Mouse (Mus musculus): ENCODE data around the gene Lpar3. TPM values are rescaled to one million over a fixed set of nuclear protein-coding genes. Genes with fewer than 3 reads are reported as not detected.

Gene Lpar3
- polyA plus RNA-seq, 1 experiment = 0.01 TPM

- TF ChIP-seq GATA1 (IDR thresholded peaks at IDR 0.05; ENCODE audit: low read length) = no peak
- H3K27me3 ChIP-seq (ENCODE audit: control insufficient read depth) = no peaks in the 10 kb centered on the region; the same call in 1 of the 2 replicates
- no peaks in the 10 kb centered on the region for H3K4me1 ChIP-seq (ENCODE audit: control insufficient read depth)
- no peaks in the 10 kb centered on the region for H3K36me3 ChIP-seq (ENCODE audit: control insufficient read depth)
- H3K9me3 ChIP-seq (ENCODE audit: control insufficient read depth, low read length) = no peaks in the 10 kb centered on the region
- H3K4me3 ChIP-seq (replicated peaks) = no peak overlapping the region
Measured at GRCm38 (mm10) chr3:146278195-146279140, 57.7 kb downstream of the Lpar3 start.

- Histone ChIP-seq H3K36me3 (ENCODE audit: control insufficient read depth) (no peaks in the 10 kb centered on the region), H3K4me1 (ENCODE audit: control insufficient read depth) (no peaks in the 10 kb centered on the region), H3K9me3 (ENCODE audit: control insufficient read depth, low read length) (no peaks in the 10 kb centered on the region), H3K4me3 (replicated peaks) (no peak overlapping the region), H3K27me3 (ENCODE audit: control insufficient read depth) (no peaks in the 10 kb centered on the region)
- TF ChIP-seq TAL1 (IDR thresholded peaks at IDR 0.05; ENCODE audit: low read length) (no peak), GATA1 (IDR thresholded peaks at IDR 0.05; ENCODE audit: low read length) (no peak)
Measured at GRCm38 (mm10) chr3:146283732-146284361, 63.1 kb downstream of the Lpar3 start.

- Histone ChIP-seq H3K27me3 (ENCODE audit: control insufficient read depth) (no peaks in the 10 kb centered on the region), H3K4me3 (replicated peaks) (no peak overlapping the region), H3K4me1 (ENCODE audit: control insufficient read depth) (no peaks in the 10 kb centered on the region), H3K9me3 (ENCODE audit: control insufficient read depth, low read length) (no peaks in the 10 kb centered on the region), H3K36me3 (ENCODE audit: control insufficient read depth) (no peaks in the 10 kb centered on the region)
- TF ChIP-seq TAL1 (IDR thresholded peaks at IDR 0.05; ENCODE audit: low read length) = no peak
- no peak for TF ChIP-seq GATA1 (IDR thresholded peaks at IDR 0.05; ENCODE audit: low read length)
Measured at GRCm38 (mm10) chr3:146286118-146286517, 65.4 kb downstream of the Lpar3 start.

GRCm38 (mm10) chr3:146291928-146292327 is 71.2 kb downstream of the Lpar3 start:
- Histone ChIP-seq H3K27me3 (ENCODE audit: control insufficient read depth) (no peaks in the 10 kb centered on the region), H3K9me3 (ENCODE audit: control insufficient read depth, low read length) (no peaks in the 10 kb centered on the region), H3K4me3 (replicated peaks) (no peak overlapping the region), H3K36me3 (ENCODE audit: control insufficient read depth) (no peaks in the 10 kb centered on the region), H3K4me1 (ENCODE audit: control insufficient read depth) (no peaks in the 10 kb centered on the region)
- TF ChIP-seq TAL1 (IDR thresholded peaks at IDR 0.05; ENCODE audit: low read length) (no peak), GATA1 (IDR thresholded peaks at IDR 0.05; ENCODE audit: low read length) (no peak)

GRCm38 (mm10) chr3:146292515-146292914 is 71.8 kb downstream of the Lpar3 start:
- Histone ChIP-seq H3K4me1 (ENCODE audit: control insufficient read depth) (no peaks in the 10 kb centered on the region), H3K4me3 (replicated peaks) (no peak overlapping the region), H3K9me3 (ENCODE audit: control insufficient read depth, low read length) (no peaks in the 10 kb centered on the region), H3K27me3 (ENCODE audit: control insufficient read depth) (no peaks in the 10 kb centered on the region), H3K36me3 (ENCODE audit: control insufficient read depth) (no peaks in the 10 kb centered on the region)
- no peak for TF ChIP-seq GATA1 (IDR thresholded peaks at IDR 0.05; ENCODE audit: low read length)
- TF ChIP-seq TAL1 (IDR thresholded peaks at IDR 0.05; ENCODE audit: low read length) = no peak

GRCm38 (mm10) chr3:146302451-146302850 is 81.7 kb downstream of the Lpar3 start:
- H3K4me1 ChIP-seq (ENCODE audit: control insufficient read depth) = no peaks in the 10 kb centered on the region
- no peaks in the 10 kb centered on the region for H3K36me3 ChIP-seq (ENCODE audit: control insufficient read depth)
- no peaks in the 10 kb centered on the region for H3K27me3 ChIP-seq (ENCODE audit: control insufficient read depth)
- no peak for TF ChIP-seq GATA1 (IDR thresholded peaks at IDR 0.05; ENCODE audit: low read length)
- no peak for TF ChIP-seq TAL1 (IDR thresholded peaks at IDR 0.05; ENCODE audit: low read length)
- H3K4me3 ChIP-seq (replicated peaks) = no peak overlapping the region
- H3K9me3 ChIP-seq (ENCODE audit: control insufficient read depth, low read length) = no peaks in the 10 kb centered on the region

- no peaks in the 10 kb centered on the region for H3K4me1 ChIP-seq (ENCODE audit: control insufficient read depth)
- no peaks in the 10 kb centered on the region for H3K9me3 ChIP-seq (ENCODE audit: control insufficient read depth, low read length)
- TF ChIP-seq GATA1 (IDR thresholded peaks at IDR 0.05; ENCODE audit: low read length) (no peak), TAL1 (IDR thresholded peaks at IDR 0.05; ENCODE audit: low read length) (no peak)
- H3K4me3 ChIP-seq (replicated peaks) = no peak overlapping the region
- H3K36me3 ChIP-seq (ENCODE audit: control insufficient read depth) = no peaks in the 10 kb centered on the region
- H3K27me3 ChIP-seq (ENCODE audit: control insufficient read depth) = no peaks in the 10 kb centered on the region
Measured at GRCm38 (mm10) chr3:146303194-146303593, 82.4 kb downstream of the Lpar3 start.

GRCm38 (mm10) chr3:146304556-146305405 is 84.0 kb downstream of the Lpar3 start:
- TF ChIP-seq GATA1 (IDR thresholded peaks at IDR 0.05; ENCODE audit: low read length) = no peak
- TF ChIP-seq TAL1 (IDR thresholded peaks at IDR 0.05; ENCODE audit: low read length) = no peak
- Histone ChIP-seq H3K27me3 (ENCODE audit: control insufficient read depth) (no peaks in the 10 kb centered on the region), H3K4me1 (ENCODE audit: control insufficient read depth) (no peaks in the 10 kb centered on the region), H3K4me3 (replicated peaks) (no peak overlapping the region), H3K36me3 (ENCODE audit: control insufficient read depth) (no peaks in the 10 kb centered on the region), H3K9me3 (ENCODE audit: control insufficient read depth, low read length) (no peaks in the 10 kb centered on the region)
